Mouse (Mus musculus): ENCODE measurements around the gene Cradd. TPM values are rescaled to one million over a fixed set of nuclear protein-coding genes. Genes with fewer than 3 reads are reported as not detected.

Cradd gene
- polyA plus RNA-seq, 1 experiment from 2014 or later = 7.6 TPM

GRCm38 (mm10) chr10:95287351-95287750 is 36.6 kb downstream of the Cradd start:
- H3K4me3 ChIP-seq = no peak overlapping the region
- H3K4me1 ChIP-seq (replicated peaks) = peaks cover 11% of the 10 kb centered on the region; the same call in 1 of the 2 replicates
- H3K9me3 ChIP-seq (replicated peaks) = no peaks in the 10 kb centered on the region
- H3K27me3 ChIP-seq = no peaks in the 10 kb centered on the region
- WGBS = 87% methylated on average over 8 of the region's 8 CpGs
- H3K9ac ChIP-seq = no peak overlapping the region
- ATAC-seq (replicated peaks; ENCODE audit: insufficient number of reproducible peaks, insufficient read depth, low FRiP score, low read depth) = no peak
- H3K4me2 ChIP-seq = no peak overlapping the region
- H3K36me3 ChIP-seq = no peaks in the 10 kb centered on the region
- H3K27ac ChIP-seq = no peak overlapping the region

- Histone ChIP-seq H3K4me1 (replicated peaks) (peaks cover 12% of the 10 kb centered on the region), H3K9me3 (replicated peaks) (no peaks in the 10 kb centered on the region), H3K4me2 (no peak overlapping the region), H3K36me3 (no peaks in the 10 kb centered on the region), H3K9ac (no peak overlapping the region), H3K4me3 (no peak overlapping the region), H3K27me3 (no peaks in the 10 kb centered on the region), H3K27ac (no peak overlapping the region)
- ATAC-seq (replicated peaks; ENCODE audit: insufficient number of reproducible peaks, insufficient read depth, low FRiP score, low read depth) = no peak
- WGBS = 65% methylated on average over 12 of the region's 12 CpGs
Measured at GRCm38 (mm10) chr10:95283434-95283833, 40.5 kb downstream of the Cradd start.

GRCm38 (mm10) chr10:95281996-95282395 is 41.9 kb downstream of the Cradd start:
- Histone ChIP-seq H3K27ac (no peak overlapping the region), H3K4me1 (replicated peaks) (peaks cover 12% of the 10 kb centered on the region), H3K36me3 (no peaks in the 10 kb centered on the region), H3K9ac (no peak overlapping the region), H3K4me3 (no peak overlapping the region), H3K27me3 (no peaks in the 10 kb centered on the region), H3K9me3 (replicated peaks) (no peaks in the 10 kb centered on the region), H3K4me2 (no peak overlapping the region)
- WGBS = 89% methylated on average over 3 of the region's 3 CpGs
- no peak for ATAC-seq (replicated peaks; ENCODE audit: insufficient number of reproducible peaks, insufficient read depth, low FRiP score, low read depth)

- ATAC-seq (replicated peaks; ENCODE audit: insufficient number of reproducible peaks, insufficient read depth, low FRiP score, low read depth) = no peak
- H3K9me3 ChIP-seq (replicated peaks) = no peaks in the 10 kb centered on the region
- no peak overlapping the region for H3K4me3 ChIP-seq
- 86% methylated on average over 6 of the region's 6 CpGs for WGBS
- H3K27ac ChIP-seq = no peak overlapping the region
- H3K4me2 ChIP-seq = no peak overlapping the region
- H3K4me1 ChIP-seq (replicated peaks) = peaks cover 12% of the 10 kb centered on the region
- H3K27me3 ChIP-seq = no peaks in the 10 kb centered on the region
- no peak overlapping the region for H3K9ac ChIP-seq
- H3K36me3 ChIP-seq = no peaks in the 10 kb centered on the region
Measured at GRCm38 (mm10) chr10:95281466-95281990, 42.4 kb downstream of the Cradd start.

- Histone ChIP-seq H3K27me3 (no peaks in the 10 kb centered on the region), H3K36me3 (no peaks in the 10 kb centered on the region), H3K9ac (no peak overlapping the region), H3K4me1 (replicated peaks) (peaks cover 14% of the 10 kb centered on the region), H3K4me2 (no peak overlapping the region), H3K4me3 (no peak overlapping the region), H3K9me3 (replicated peaks) (no peaks in the 10 kb centered on the region), H3K27ac (no peak overlapping the region)
- WGBS = 68% methylated on average over 3 of the region's 3 CpGs
- ATAC-seq (replicated peaks; ENCODE audit: insufficient number of reproducible peaks, insufficient read depth, low FRiP score, low read depth) = no peak
Measured at GRCm38 (mm10) chr10:95280327-95280726, 43.6 kb downstream of the Cradd start.

GRCm38 (mm10) chr10:95279459-95279858 is 44.5 kb downstream of the Cradd start:
- no peak overlapping the region for H3K27ac ChIP-seq
- no peak for ATAC-seq (replicated peaks; ENCODE audit: insufficient number of reproducible peaks, insufficient read depth, low FRiP score, low read depth)
- no peak overlapping the region for H3K4me3 ChIP-seq
- H3K27me3 ChIP-seq = no peaks in the 10 kb centered on the region
- no peak overlapping the region for H3K9ac ChIP-seq
- 71% methylated on average over 1 of the region's 1 CpGs for WGBS
- no peaks in the 10 kb centered on the region for H3K36me3 ChIP-seq
- no peak overlapping the region for H3K4me2 ChIP-seq
- no peaks in the 10 kb centered on the region for H3K9me3 ChIP-seq (replicated peaks)
- peaks cover 14% of the 10 kb centered on the region for H3K4me1 ChIP-seq (replicated peaks)

- H3K4me2 ChIP-seq = no peak overlapping the region
- 86% methylated on average over 11 of the region's 11 CpGs for WGBS
- no peaks in the 10 kb centered on the region for H3K9me3 ChIP-seq (replicated peaks)
- no peaks in the 10 kb centered on the region for H3K36me3 ChIP-seq
- H3K4me3 ChIP-seq = no peak overlapping the region
- H3K27ac ChIP-seq = no peak overlapping the region
- ATAC-seq (replicated peaks; ENCODE audit: insufficient number of reproducible peaks, insufficient read depth, low FRiP score, low read depth) = no peak
- no peaks in the 10 kb centered on the region for H3K27me3 ChIP-seq
- H3K4me1 ChIP-seq (replicated peaks) = peaks cover 10% of the 10 kb centered on the region
- H3K9ac ChIP-seq = no peak overlapping the region
Measured at GRCm38 (mm10) chr10:95278085-95278484, 45.8 kb downstream of the Cradd start.

GRCm38 (mm10) chr10:95275488-95275887 is 48.4 kb downstream of the Cradd start:
- WGBS = 79% methylated on average over 9 of the region's 9 CpGs
- H3K4me3 ChIP-seq = no peak overlapping the region
- no peak overlapping the region for H3K4me2 ChIP-seq
- H3K9me3 ChIP-seq (replicated peaks) = no peaks in the 10 kb centered on the region
- no peak overlapping the region for H3K9ac ChIP-seq
- ATAC-seq (replicated peaks; ENCODE audit: insufficient number of reproducible peaks, insufficient read depth, low FRiP score, low read depth) = no peak
- no peaks in the 10 kb centered on the region for H3K36me3 ChIP-seq
- H3K4me1 ChIP-seq (replicated peaks) = peaks cover 6% of the 10 kb centered on the region
- no peaks in the 10 kb centered on the region for H3K27me3 ChIP-seq
- no peak overlapping the region for H3K27ac ChIP-seq

- Histone ChIP-seq H3K4me1 (replicated peaks) (peaks cover 2% of the 10 kb centered on the region; the same call in 1 of the 2 replicates), H3K4me2 (no peak overlapping the region), H3K27me3 (no peaks in the 10 kb centered on the region), H3K4me3 (no peak overlapping the region), H3K9ac (no peak overlapping the region), H3K36me3 (no peaks in the 10 kb centered on the region), H3K9me3 (replicated peaks) (no peaks in the 10 kb centered on the region), H3K27ac (no peak overlapping the region)
- no peak for ATAC-seq (replicated peaks; ENCODE audit: insufficient number of reproducible peaks, insufficient read depth, low FRiP score, low read depth)
- 83% methylated on average over 13 of the region's 13 CpGs for whole genome bisulfite sequencing
Measured at GRCm38 (mm10) chr10:95273226-95273625, 50.7 kb downstream of the Cradd start.

- Histone ChIP-seq H3K27me3 (no peaks in the 10 kb centered on the region), H3K36me3 (no peaks in the 10 kb centered on the region), H3K27ac (no peak overlapping the region), H3K4me2 (no peak overlapping the region), H3K4me1 (replicated peaks) (peaks cover 9% of the 10 kb centered on the region), H3K9me3 (replicated peaks) (no peaks in the 10 kb centered on the region), H3K9ac (no peak overlapping the region), H3K4me3 (no peak overlapping the region)
- 90% methylated on average over 7 of the region's 7 CpGs for WGBS
- ATAC-seq (replicated peaks; ENCODE audit: insufficient number of reproducible peaks, insufficient read depth, low FRiP score, low read depth) = no peak
Measured at GRCm38 (mm10) chr10:95269151-95269550, 54.8 kb downstream of the Cradd start.

- no peak for ATAC-seq (replicated peaks; ENCODE audit: insufficient number of reproducible peaks, insufficient read depth, low FRiP score, low read depth)
- Histone ChIP-seq H3K27ac (no peak overlapping the region), H3K9ac (no peak overlapping the region), H3K36me3 (no peaks in the 10 kb centered on the region), H3K4me2 (no peak overlapping the region), H3K9me3 (replicated peaks) (no peaks in the 10 kb centered on the region), H3K4me1 (replicated peaks) (peaks cover 9% of the 10 kb centered on the region), H3K4me3 (no peak overlapping the region), H3K27me3 (no peaks in the 10 kb centered on the region)
- 81% methylated on average over 5 of the region's 5 CpGs for WGBS
Measured at GRCm38 (mm10) chr10:95268366-95268765, 55.6 kb downstream of the Cradd start.

- H3K27me3 ChIP-seq = no peaks in the 10 kb centered on the region
- H3K36me3 ChIP-seq = no peaks in the 10 kb centered on the region
- no peak overlapping the region for H3K9ac ChIP-seq
- ATAC-seq (replicated peaks; ENCODE audit: insufficient number of reproducible peaks, insufficient read depth, low FRiP score, low read depth) = no peak
- no peaks in the 10 kb centered on the region for H3K9me3 ChIP-seq (replicated peaks)
- peaks cover 15% of the 10 kb centered on the region for H3K4me1 ChIP-seq (replicated peaks)
- H3K4me2 ChIP-seq = no peak overlapping the region
- 55% methylated on average over 5 of the region's 5 CpGs for WGBS
- no peak overlapping the region for H3K4me3 ChIP-seq
- H3K27ac ChIP-seq = no peak overlapping the region
Measured at GRCm38 (mm10) chr10:95266983-95267382, 57.0 kb downstream of the Cradd start.

Measured in heart, embryonic 15.5 days (tissue).